Mouse (Mus musculus): ENCODE results near the gene Rgs7. TPM values are rescaled to one million over a fixed set of nuclear protein-coding genes. Genes with fewer than 3 reads are reported as not detected.

Gene Rgs7
- polyA plus RNA-seq, 1 experiment = 1.2 TPM

- 57% methylated on average over 6 of the region's 6 CpGs for WGBS
- Histone ChIP-seq H3K27me3 (replicated peaks; ENCODE audit: control insufficient read depth, insufficient read depth, low read length) (no peaks in the 10 kb centered on the region; the same call in 1 of the 2 replicates), H3K4me3 (ENCODE audit: insufficient read depth, low read depth, low read length) (no peak overlapping the region), H3K4me1 (ENCODE audit: control insufficient read depth, insufficient read depth, low read length) (no peaks in the 10 kb centered on the region), H3K27ac (ENCODE audit: insufficient read depth, low read depth, low read length) (no peak overlapping the region), H3K36me3 (ENCODE audit: control insufficient read depth, insufficient read depth, low read length) (no peaks in the 10 kb centered on the region)
- no peak for DNase-seq
- TF ChIP-seq POLR2A (IDR thresholded peaks at IDR 0.05; ENCODE audit: low read depth, low read length) = no peak
- no peak for TF ChIP-seq CTCF (conservative IDR thresholded peaks at IDR 0.05; ENCODE audit: insufficient read depth, insufficient read length, low read depth, low read length)
These were observed 452.7 kb downstream of the Rgs7 start for GRCm38 (mm10) chr1:175039567-175039966.

- no peaks in the 10 kb centered on the region for H3K27me3 ChIP-seq (replicated peaks; ENCODE audit: control insufficient read depth, insufficient read depth, low read length)
- no peak overlapping the region for H3K27ac ChIP-seq (ENCODE audit: insufficient read depth, low read depth, low read length)
- H3K36me3 ChIP-seq (ENCODE audit: control insufficient read depth, insufficient read depth, low read length) = no peaks in the 10 kb centered on the region
- no peak for TF ChIP-seq POLR2A (IDR thresholded peaks at IDR 0.05; ENCODE audit: low read depth, low read length)
- TF ChIP-seq CTCF (conservative IDR thresholded peaks at IDR 0.05; ENCODE audit: insufficient read depth, insufficient read length, low read depth, low read length) = no peak
- DNase-seq = no peak
- WGBS = 84% methylated on average over 5 of the region's 5 CpGs
- H3K4me1 ChIP-seq (ENCODE audit: control insufficient read depth, insufficient read depth, low read length) = no peaks in the 10 kb centered on the region
- H3K4me3 ChIP-seq (ENCODE audit: insufficient read depth, low read depth, low read length) = no peak overlapping the region
These were observed 456.8 kb downstream of the Rgs7 start for GRCm38 (mm10) chr1:175035461-175035860.

- DNase-seq = no peak
These were observed 460.3 kb downstream of the Rgs7 start for GRCm38 (mm10) chr1:175032015-175032414.

GRCm38 (mm10) chr1:175028716-175029204 is 463.5 kb downstream of the Rgs7 start:
- Histone ChIP-seq H3K27ac (ENCODE audit: insufficient read depth, low read depth, low read length) (no peak overlapping the region), H3K36me3 (ENCODE audit: control insufficient read depth, insufficient read depth, low read length) (no peaks in the 10 kb centered on the region), H3K4me3 (ENCODE audit: insufficient read depth, low read depth, low read length) (no peak overlapping the region), H3K4me1 (ENCODE audit: control insufficient read depth, insufficient read depth, low read length) (no peaks in the 10 kb centered on the region), H3K27me3 (replicated peaks; ENCODE audit: control insufficient read depth, insufficient read depth, low read length) (no peaks in the 10 kb centered on the region)
- 18% methylated on average over 9 of the region's 9 CpGs for WGBS
- no peak for DNase-seq
- no peak for TF ChIP-seq CTCF (conservative IDR thresholded peaks at IDR 0.05; ENCODE audit: insufficient read depth, insufficient read length, low read depth, low read length)
- TF ChIP-seq POLR2A (IDR thresholded peaks at IDR 0.05; ENCODE audit: low read depth, low read length) = no peak

More at GRCm38 (mm10) chr1:175032015-175032414, 460.3 kb downstream of the Rgs7 start:
- Histone ChIP-seq H3K4me1 (ENCODE audit: control insufficient read depth, insufficient read depth, low read length) (no peaks in the 10 kb centered on the region), H3K27me3 (replicated peaks; ENCODE audit: control insufficient read depth, insufficient read depth, low read length) (no peaks in the 10 kb centered on the region), H3K27ac (ENCODE audit: insufficient read depth, low read depth, low read length) (no peak overlapping the region), H3K36me3 (ENCODE audit: control insufficient read depth, insufficient read depth, low read length) (no peaks in the 10 kb centered on the region), H3K4me3 (ENCODE audit: insufficient read depth, low read depth, low read length) (no peak overlapping the region)
- WGBS = 51% methylated on average over 6 of the region's 6 CpGs
- TF ChIP-seq POLR2A (IDR thresholded peaks at IDR 0.05; ENCODE audit: low read depth, low read length) (no peak), CTCF (conservative IDR thresholded peaks at IDR 0.05; ENCODE audit: insufficient read depth, insufficient read length, low read depth, low read length) (no peak)

GRCm38 (mm10) chr1:175028267-175028666 is 464.0 kb downstream of the Rgs7 start:
- Histone ChIP-seq H3K4me1 (ENCODE audit: control insufficient read depth, insufficient read depth, low read length) (no peaks in the 10 kb centered on the region), H3K27me3 (replicated peaks; ENCODE audit: control insufficient read depth, insufficient read depth, low read length) (no peaks in the 10 kb centered on the region), H3K27ac (ENCODE audit: insufficient read depth, low read depth, low read length) (no peak overlapping the region), H3K4me3 (ENCODE audit: insufficient read depth, low read depth, low read length) (no peak overlapping the region), H3K36me3 (ENCODE audit: control insufficient read depth, insufficient read depth, low read length) (no peaks in the 10 kb centered on the region)
- TF ChIP-seq POLR2A (IDR thresholded peaks at IDR 0.05; ENCODE audit: low read depth, low read length) (no peak), CTCF (conservative IDR thresholded peaks at IDR 0.05; ENCODE audit: insufficient read depth, insufficient read length, low read depth, low read length) (no peak)
- WGBS = 19% methylated on average over 4 of the region's 4 CpGs
- DNase-seq = no peak

- TF ChIP-seq POLR2A (IDR thresholded peaks at IDR 0.05; ENCODE audit: low read depth, low read length) (no peak), CTCF (conservative IDR thresholded peaks at IDR 0.05; ENCODE audit: insufficient read depth, insufficient read length, low read depth, low read length) (no peak)
- Histone ChIP-seq H3K27me3 (replicated peaks; ENCODE audit: control insufficient read depth, insufficient read depth, low read length) (no peaks in the 10 kb centered on the region), H3K4me1 (ENCODE audit: control insufficient read depth, insufficient read depth, low read length) (no peaks in the 10 kb centered on the region), H3K36me3 (ENCODE audit: control insufficient read depth, insufficient read depth, low read length) (no peaks in the 10 kb centered on the region), H3K27ac (ENCODE audit: insufficient read depth, low read depth, low read length) (no peak overlapping the region), H3K4me3 (ENCODE audit: insufficient read depth, low read depth, low read length) (no peak overlapping the region)
- DNase-seq = no peak
- WGBS = 63% methylated on average over 7 of the region's 7 CpGs
These were observed 466.5 kb downstream of the Rgs7 start for GRCm38 (mm10) chr1:175025781-175026309.

GRCm38 (mm10) chr1:175024136-175024535 is 468.2 kb downstream of the Rgs7 start:
- no peak for DNase-seq
- no peaks in the 10 kb centered on the region for H3K27me3 ChIP-seq (replicated peaks; ENCODE audit: control insufficient read depth, insufficient read depth, low read length)
- H3K4me1 ChIP-seq (ENCODE audit: control insufficient read depth, insufficient read depth, low read length) = no peaks in the 10 kb centered on the region
- no peak overlapping the region for H3K4me3 ChIP-seq (ENCODE audit: insufficient read depth, low read depth, low read length)
- H3K36me3 ChIP-seq (ENCODE audit: control insufficient read depth, insufficient read depth, low read length) = no peaks in the 10 kb centered on the region
- WGBS = 69% methylated on average over 1 of the region's 1 CpGs
- H3K27ac ChIP-seq (ENCODE audit: insufficient read depth, low read depth, low read length) = no peak overlapping the region
- TF ChIP-seq POLR2A (IDR thresholded peaks at IDR 0.05; ENCODE audit: low read depth, low read length) (no peak), CTCF (conservative IDR thresholded peaks at IDR 0.05; ENCODE audit: insufficient read depth, insufficient read length, low read depth, low read length) (no peak)

Other genes with a start within 250 kb of the Rgs7 start
- 42.4 and 49.6 TPM in 2 replicates for gene Kmo, start 127.9 kb upstream of the Rgs7 start, polyA plus RNA-seq (2012; rRNA removed)
- 117 and 181 TPM in 2 replicates for gene Fh1, start 133.1 kb upstream of the Rgs7 start, polyA plus RNA-seq (2012; rRNA removed)
- gene Opn3, start 200.3 kb upstream of the Rgs7 start, polyA plus RNA-seq (2012; rRNA removed) = 2.1 and 2.2 TPM in 2 replicates
- gene Chml, start 200.4 kb upstream of the Rgs7 start, polyA plus RNA-seq (2012; rRNA removed) = 2.1 and 5.4 TPM in 2 replicates
- 0.03 TPM in 2 replicates for gene Wdr64, start 206.1 kb upstream of the Rgs7 start, polyA plus RNA-seq (2012; rRNA removed)